Mouse (Mus musculus): ENCODE measurements at regions not wholly inside any gene's neighbourhood (a gene's known extent, or its start where the extent isn't known, plus 50 kb on each side); places are given as distances from the start of the nearest gene placed in this dataset.

DNA sequence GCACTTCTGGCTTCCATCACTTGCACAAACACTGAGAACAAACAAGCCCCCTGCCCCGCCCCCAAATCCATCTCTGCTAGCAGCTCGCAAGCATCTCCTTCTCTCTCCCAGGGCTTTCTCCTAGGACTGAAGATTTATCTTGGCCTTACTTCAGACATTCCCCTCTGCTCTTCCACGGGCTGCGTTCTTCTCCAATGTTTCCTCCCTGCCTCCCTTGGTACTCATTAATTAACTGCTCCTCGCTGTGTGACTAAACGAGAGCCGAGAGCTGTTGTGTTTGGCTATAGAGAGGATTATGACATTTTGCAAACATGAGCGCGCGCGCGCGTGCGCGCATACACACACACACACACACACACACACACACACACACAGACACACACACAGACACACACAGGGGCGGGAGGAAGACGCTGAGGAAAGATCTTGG, 164.8 kb upstream of the Ptbp2 start:
- H3K27ac ChIP-seq (ENCODE audit: low read length), result peak overlapping the region; percentile 75; the same call in 1 of the 2 replicates
- H3K4me3 ChIP-seq (ENCODE audit: low read length), result peak overlapping the region; percentile 30
- no peaks in the 10 kb centered on the region for H3K36me3 ChIP-seq (ENCODE audit: insufficient read depth, low read length)
- peak overlapping the region; percentile 50 for H3K4me2 ChIP-seq (replicated peaks; ENCODE audit: low read depth, low read length)
- peaks cover 32% of the 10 kb centered on the region for H3K4me1 ChIP-seq (ENCODE audit: insufficient read depth, low read length)
- no peaks in the 10 kb centered on the region for H3K27me3 ChIP-seq (ENCODE audit: insufficient read depth, low read length)
- WGBS, result 8% methylated on average over 17 of the region's 17 CpGs
- H3K9ac ChIP-seq (replicated peaks; ENCODE audit: low read length), result no peak overlapping the region
- ATAC-seq (ENCODE audit: low FRiP score, low TSS enrichment), result peak; percentile 89
- H3K9me3 ChIP-seq (ENCODE audit: low read length), result no peaks in the 10 kb centered on the region

DNA sequence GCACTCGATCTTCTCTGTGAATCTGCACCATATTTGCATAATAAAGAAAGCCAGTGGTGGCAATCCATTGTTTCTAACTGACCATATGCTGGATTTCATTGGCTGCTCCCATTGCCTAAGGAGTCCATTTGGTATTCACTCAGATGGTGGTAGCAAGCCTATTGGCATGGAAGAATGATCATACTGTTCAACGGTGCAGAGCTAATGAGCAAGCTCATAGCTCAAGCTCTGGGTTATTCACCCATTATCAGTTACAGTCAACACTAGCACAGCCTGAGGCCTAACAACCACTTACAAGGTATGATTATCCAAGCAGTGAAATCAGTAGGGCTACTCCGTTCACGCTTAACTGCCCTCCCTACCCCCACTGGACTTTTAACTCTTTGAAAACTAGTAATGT, 162.9 kb upstream of the Ptbp2 start:
- H3K27ac ChIP-seq (ENCODE audit: low read length), result peak overlapping the region; percentile 62; the same call in 1 of the 2 replicates
- 49% methylated on average over 4 of the region's 4 CpGs for WGBS
- peaks cover 32% of the 10 kb centered on the region for H3K4me1 ChIP-seq (ENCODE audit: insufficient read depth, low read length)
- H3K9ac ChIP-seq (replicated peaks; ENCODE audit: low read length), result no peak overlapping the region
- peak; percentile 71 for ATAC-seq (ENCODE audit: low FRiP score, low TSS enrichment)
- H3K4me3 ChIP-seq (ENCODE audit: low read length), result no peak overlapping the region
- H3K4me2 ChIP-seq (replicated peaks; ENCODE audit: low read depth, low read length), result no peak overlapping the region
- H3K36me3 ChIP-seq (ENCODE audit: insufficient read depth, low read length), result no peaks in the 10 kb centered on the region
- H3K27me3 ChIP-seq (ENCODE audit: insufficient read depth, low read length), result no peaks in the 10 kb centered on the region
- no peaks in the 10 kb centered on the region for H3K9me3 ChIP-seq (ENCODE audit: low read length)

DNA sequence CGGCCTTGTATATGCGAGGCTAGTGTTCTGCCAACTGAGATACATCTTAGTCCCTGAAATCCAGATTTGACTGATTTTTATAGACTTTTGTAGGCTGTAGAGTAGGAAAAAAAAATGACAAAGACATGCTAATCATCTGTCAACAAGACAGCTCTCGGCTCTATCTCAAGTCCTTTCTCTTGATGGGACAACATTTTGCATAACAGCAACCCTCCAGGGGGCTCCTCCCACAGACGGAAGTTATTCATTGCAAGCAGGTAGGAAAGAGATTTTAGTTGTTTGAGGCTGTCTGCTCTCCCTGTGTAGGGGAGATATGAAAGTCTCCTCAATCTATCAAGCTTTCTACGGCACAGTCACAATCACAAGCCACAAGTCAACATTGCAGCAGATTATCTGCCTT, 159.8 kb upstream of the Ptbp2 start:
- H3K4me2 ChIP-seq (replicated peaks; ENCODE audit: low read depth, low read length), result no peak overlapping the region
- no peaks in the 10 kb centered on the region for H3K9me3 ChIP-seq (ENCODE audit: low read length)
- no peaks in the 10 kb centered on the region for H3K36me3 ChIP-seq (ENCODE audit: insufficient read depth, low read length)
- no peak for ATAC-seq (ENCODE audit: low FRiP score, low TSS enrichment)
- H3K27me3 ChIP-seq (ENCODE audit: insufficient read depth, low read length), result no peaks in the 10 kb centered on the region
- peaks cover 21% of the 10 kb centered on the region for H3K4me1 ChIP-seq (ENCODE audit: insufficient read depth, low read length)
- WGBS, result 59% methylated on average over 5 of the region's 5 CpGs
- no peak overlapping the region for H3K9ac ChIP-seq (replicated peaks; ENCODE audit: low read length)
- no peak overlapping the region for H3K4me3 ChIP-seq (ENCODE audit: low read length)
- no peak overlapping the region for H3K27ac ChIP-seq (ENCODE audit: low read length)

DNA sequence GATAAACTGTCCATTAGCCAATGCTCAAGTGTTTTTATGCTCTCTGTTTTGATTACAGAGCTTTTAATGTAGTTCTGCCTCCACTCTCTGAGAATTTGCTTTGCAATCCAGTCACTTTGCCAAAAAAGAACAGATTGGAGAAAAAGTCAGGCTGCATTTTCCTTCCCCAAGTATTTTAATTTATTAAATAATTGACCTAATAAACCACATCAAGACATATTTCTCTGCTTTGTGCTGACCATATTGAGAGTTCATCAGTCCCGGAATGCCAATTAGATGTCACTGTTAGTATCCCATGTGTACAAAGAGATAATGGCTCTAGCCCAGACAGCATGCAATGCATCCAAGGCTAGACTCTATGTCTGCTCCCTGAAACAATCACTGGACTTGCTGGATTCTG, 154.8 kb upstream of the Ptbp2 start:
- H3K4me3 ChIP-seq (ENCODE audit: low read length), result no peak overlapping the region
- H3K36me3 ChIP-seq (ENCODE audit: insufficient read depth, low read length), result no peaks in the 10 kb centered on the region
- H3K27ac ChIP-seq (ENCODE audit: low read length), result no peak overlapping the region
- 92% methylated on average over 1 of the region's 1 CpGs for WGBS
- no peak overlapping the region for H3K9ac ChIP-seq (replicated peaks; ENCODE audit: low read length)
- no peaks in the 10 kb centered on the region for H3K9me3 ChIP-seq (ENCODE audit: low read length)
- H3K4me2 ChIP-seq (replicated peaks; ENCODE audit: low read depth, low read length), result no peak overlapping the region
- no peaks in the 10 kb centered on the region for H3K27me3 ChIP-seq (ENCODE audit: insufficient read depth, low read length)
- H3K4me1 ChIP-seq (ENCODE audit: insufficient read depth, low read length), result no peaks in the 10 kb centered on the region
- ATAC-seq (ENCODE audit: low FRiP score, low TSS enrichment), result 0 out of 2 replicates have a peak, but pooled peaks have one; percentile 27

DNA sequence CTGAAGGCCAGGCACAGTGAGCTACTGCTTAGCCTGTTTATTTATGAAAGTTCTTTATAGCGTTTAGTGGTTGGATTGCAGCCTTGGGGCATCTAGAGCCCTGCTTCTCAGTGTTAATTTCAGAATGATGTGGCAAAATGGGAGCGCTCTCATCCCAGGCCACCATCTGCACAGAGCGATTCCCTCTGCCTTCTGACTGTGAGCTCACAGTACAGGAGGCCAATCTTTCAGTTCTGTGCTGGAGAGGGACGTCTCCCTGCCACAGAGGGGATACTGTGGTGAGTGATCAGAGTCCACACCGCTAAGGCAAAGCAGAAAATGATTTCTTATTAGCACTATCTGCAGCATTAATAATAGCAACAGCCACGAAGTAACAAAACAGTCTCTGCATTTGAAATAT, 154.2 kb upstream of the Ptbp2 start:
- 65% methylated on average over 6 of the region's 6 CpGs for WGBS
- ATAC-seq (ENCODE audit: low FRiP score, low TSS enrichment), result no peak
- no peak overlapping the region for H3K4me3 ChIP-seq (ENCODE audit: low read length)
- no peaks in the 10 kb centered on the region for H3K27me3 ChIP-seq (ENCODE audit: insufficient read depth, low read length)
- no peak overlapping the region for H3K27ac ChIP-seq (ENCODE audit: low read length)
- no peaks in the 10 kb centered on the region for H3K36me3 ChIP-seq (ENCODE audit: insufficient read depth, low read length)
- no peak overlapping the region for H3K4me2 ChIP-seq (replicated peaks; ENCODE audit: low read depth, low read length)
- no peaks in the 10 kb centered on the region for H3K4me1 ChIP-seq (ENCODE audit: insufficient read depth, low read length)
- H3K9me3 ChIP-seq (ENCODE audit: low read length), result no peaks in the 10 kb centered on the region
- H3K9ac ChIP-seq (replicated peaks; ENCODE audit: low read length), result no peak overlapping the region

DNA sequence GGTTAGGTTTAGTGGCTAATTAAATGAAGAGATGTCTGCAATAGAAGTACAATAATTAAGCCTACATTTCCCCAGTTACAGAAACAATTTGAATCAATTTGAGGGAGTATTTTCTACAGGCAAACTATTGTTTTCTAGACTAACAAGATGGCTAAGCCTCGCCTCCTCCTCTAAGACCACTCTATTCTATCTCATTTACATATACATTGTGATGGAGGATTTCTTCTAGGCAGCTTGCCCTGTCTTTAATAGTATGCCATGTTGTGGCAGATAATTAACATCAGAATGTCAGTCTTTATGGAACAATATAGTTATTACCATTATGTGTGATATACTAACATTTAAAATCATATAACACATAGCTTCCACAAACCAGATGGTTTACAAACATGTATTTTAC, 152.3 kb upstream of the Ptbp2 start:
- H3K4me2 ChIP-seq (replicated peaks; ENCODE audit: low read depth, low read length), result no peak overlapping the region
- H3K9ac ChIP-seq (replicated peaks; ENCODE audit: low read length), result no peak overlapping the region
- no peaks in the 10 kb centered on the region for H3K36me3 ChIP-seq (ENCODE audit: insufficient read depth, low read length)
- no peaks in the 10 kb centered on the region for H3K4me1 ChIP-seq (ENCODE audit: insufficient read depth, low read length)
- H3K9me3 ChIP-seq (ENCODE audit: low read length), result no peaks in the 10 kb centered on the region
- ATAC-seq (ENCODE audit: low FRiP score, low TSS enrichment), result no peak
- H3K27me3 ChIP-seq (ENCODE audit: insufficient read depth, low read length), result no peaks in the 10 kb centered on the region
- 92% methylated on average over 1 of the region's 1 CpGs for WGBS
- no peak overlapping the region for H3K4me3 ChIP-seq (ENCODE audit: low read length)
- no peak overlapping the region for H3K27ac ChIP-seq (ENCODE audit: low read length)

DNA sequence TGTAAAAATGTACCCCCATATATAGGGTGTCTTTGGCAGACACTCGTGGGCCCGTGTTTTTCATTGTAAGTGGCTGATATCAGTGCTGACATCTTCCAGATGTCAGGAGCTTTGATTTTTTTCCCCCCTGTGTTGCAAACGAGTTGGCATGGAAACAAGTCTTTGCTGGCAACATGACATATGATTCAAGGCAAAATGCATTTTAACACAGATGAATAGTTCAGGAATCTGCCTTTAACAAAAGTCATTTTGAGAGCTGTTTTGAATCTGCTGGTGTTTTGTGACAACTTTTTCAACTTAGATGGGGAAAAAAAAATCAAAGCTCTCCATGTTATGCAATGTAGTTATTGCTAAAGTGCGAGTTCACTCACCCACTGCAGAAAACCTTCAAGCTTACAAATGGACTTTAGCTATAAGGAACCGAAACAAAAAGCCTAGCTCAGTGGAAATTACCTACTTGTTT, 148.8 kb upstream of the Ptbp2 start:
- Histone ChIP-seq H3K4me1 (ENCODE audit: insufficient read depth, low read length) (no peaks in the 10 kb centered on the region), H3K27ac (ENCODE audit: low read length) (no peak overlapping the region), H3K36me3 (ENCODE audit: insufficient read depth, low read length) (no peaks in the 10 kb centered on the region), H3K9ac (replicated peaks; ENCODE audit: low read length) (no peak overlapping the region), H3K9me3 (ENCODE audit: low read length) (no peaks in the 10 kb centered on the region), H3K4me3 (ENCODE audit: low read length) (no peak overlapping the region), H3K4me2 (replicated peaks; ENCODE audit: low read depth, low read length) (no peak overlapping the region), H3K27me3 (ENCODE audit: insufficient read depth, low read length) (no peaks in the 10 kb centered on the region)
- no peak for ATAC-seq (ENCODE audit: low FRiP score, low TSS enrichment)
- 35% methylated on average over 5 of the region's 5 CpGs for WGBS

DNA sequence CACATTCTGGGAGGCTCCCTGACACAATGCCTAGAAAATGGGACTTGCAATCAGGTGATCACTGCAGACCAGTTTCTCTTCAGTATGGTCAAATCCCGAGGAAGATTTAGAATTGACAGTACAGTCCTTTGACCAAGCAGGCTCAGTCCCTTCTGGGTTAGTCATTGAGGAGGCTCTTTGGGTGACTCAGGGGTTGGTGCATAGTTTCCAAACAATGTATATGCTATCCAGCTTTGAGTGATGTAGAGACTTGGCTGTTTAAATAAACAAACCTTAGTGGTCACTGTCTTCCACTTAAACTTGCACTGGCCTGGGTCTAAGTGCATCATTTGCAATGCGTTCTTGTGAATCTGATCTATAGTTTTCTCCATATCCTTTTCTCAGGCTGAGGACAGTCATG, 144.0 kb upstream of the Ptbp2 start:
- no peak overlapping the region for H3K9ac ChIP-seq (replicated peaks; ENCODE audit: low read length)
- H3K27me3 ChIP-seq (ENCODE audit: insufficient read depth, low read length), result no peaks in the 10 kb centered on the region
- 90% methylated on average over 2 of the region's 2 CpGs for WGBS
- H3K4me2 ChIP-seq (replicated peaks; ENCODE audit: low read depth, low read length), result no peak overlapping the region
- no peak overlapping the region for H3K27ac ChIP-seq (ENCODE audit: low read length)
- H3K4me1 ChIP-seq (ENCODE audit: insufficient read depth, low read length), result no peaks in the 10 kb centered on the region
- H3K4me3 ChIP-seq (ENCODE audit: low read length), result no peak overlapping the region
- no peaks in the 10 kb centered on the region for H3K9me3 ChIP-seq (ENCODE audit: low read length)
- ATAC-seq (ENCODE audit: low FRiP score, low TSS enrichment), result no peak
- H3K36me3 ChIP-seq (ENCODE audit: insufficient read depth, low read length), result no peaks in the 10 kb centered on the region

DNA sequence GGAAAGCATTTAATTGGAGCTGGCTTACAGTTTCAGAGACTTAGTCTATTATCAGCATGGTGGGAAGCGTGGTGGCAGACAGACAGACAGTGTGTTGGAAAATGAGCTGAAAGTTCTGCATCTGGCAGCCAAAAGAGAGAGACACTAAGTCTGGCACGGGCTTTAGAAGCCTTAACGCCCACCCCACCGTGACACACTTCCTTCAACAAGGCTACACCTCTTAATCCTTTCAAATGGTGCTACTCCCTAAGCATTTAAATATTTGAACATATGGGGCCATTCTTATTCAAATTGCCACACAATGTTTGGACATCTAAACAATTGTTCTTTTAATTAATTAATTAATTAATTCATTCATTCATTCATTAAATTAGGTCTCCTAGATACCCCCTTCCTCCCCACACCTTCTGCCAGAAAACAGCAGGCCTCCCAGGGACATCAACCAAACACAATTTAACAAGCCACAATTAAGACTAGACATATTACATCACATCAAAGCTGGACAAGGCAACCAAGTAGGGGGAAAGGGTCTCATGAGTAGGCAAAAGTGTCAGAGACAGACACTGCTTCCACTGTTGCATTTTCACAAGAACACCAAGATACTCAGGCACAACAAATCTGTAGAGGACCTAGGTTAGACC, 135.4 kb upstream of the Ptbp2 start:
- H3K36me3 ChIP-seq (ENCODE audit: insufficient read depth, low read length), result no peaks in the 10 kb centered on the region
- WGBS, result 88% methylated on average over 4 of the region's 4 CpGs
- no peak overlapping the region for H3K27ac ChIP-seq (ENCODE audit: low read length)
- H3K9ac ChIP-seq (replicated peaks; ENCODE audit: low read length), result no peak overlapping the region
- no peak for ATAC-seq (ENCODE audit: low FRiP score, low TSS enrichment)
- H3K4me3 ChIP-seq (ENCODE audit: low read length), result no peak overlapping the region
- H3K4me2 ChIP-seq (replicated peaks; ENCODE audit: low read depth, low read length), result no peak overlapping the region
- H3K27me3 ChIP-seq (ENCODE audit: insufficient read depth, low read length), result no peaks in the 10 kb centered on the region
- H3K9me3 ChIP-seq (ENCODE audit: low read length), result no peaks in the 10 kb centered on the region
- no peaks in the 10 kb centered on the region for H3K4me1 ChIP-seq (ENCODE audit: insufficient read depth, low read length)

DNA sequence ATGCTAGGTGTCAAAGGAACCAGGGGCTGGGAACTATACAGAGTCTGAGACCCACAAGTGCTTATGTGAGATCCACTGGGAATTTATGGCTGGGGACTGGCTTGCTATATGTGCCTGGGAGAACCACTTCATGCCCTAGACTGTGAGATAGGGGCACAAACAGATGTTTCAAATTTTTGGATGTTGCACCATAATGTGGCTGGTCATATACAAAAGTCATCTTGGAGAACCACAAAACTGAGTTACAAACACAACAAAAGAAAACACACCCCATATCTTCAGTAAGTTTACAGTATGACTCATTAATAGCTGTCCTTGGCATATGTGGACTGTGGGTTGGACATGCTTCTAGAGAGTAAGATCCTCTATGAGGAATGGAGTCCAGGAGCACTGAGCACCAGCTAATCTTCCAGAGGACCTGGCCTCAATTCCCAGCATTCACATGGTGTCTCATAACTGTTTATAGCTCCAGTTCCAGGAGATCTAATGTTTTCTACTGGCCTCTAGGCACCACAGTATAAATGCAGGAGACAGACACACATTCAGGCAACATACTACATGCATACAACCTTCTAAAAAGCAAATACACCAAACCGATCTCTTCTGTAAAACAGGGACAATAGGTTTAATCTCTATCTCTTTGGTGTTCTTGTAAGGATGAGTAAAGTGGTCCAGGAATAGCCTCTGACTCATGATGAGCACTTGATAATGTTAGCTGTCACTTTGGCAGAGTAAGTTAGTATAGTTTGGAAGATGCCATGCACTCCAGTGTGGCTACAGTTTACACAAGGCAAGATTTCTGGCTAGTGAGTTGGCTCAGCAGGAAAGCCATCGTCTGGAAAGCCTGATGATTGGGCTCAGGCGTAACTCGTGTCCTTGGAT, 132.0 kb upstream of the Ptbp2 start:
- Histone ChIP-seq H3K27me3 (ENCODE audit: insufficient read depth, low read length) (no peaks in the 10 kb centered on the region), H3K9ac (replicated peaks; ENCODE audit: low read length) (no peak overlapping the region), H3K4me3 (ENCODE audit: low read length) (no peak overlapping the region), H3K9me3 (ENCODE audit: low read length) (no peaks in the 10 kb centered on the region), H3K4me2 (replicated peaks; ENCODE audit: low read depth, low read length) (no peak overlapping the region), H3K4me1 (ENCODE audit: insufficient read depth, low read length) (no peaks in the 10 kb centered on the region), H3K36me3 (ENCODE audit: insufficient read depth, low read length) (no peaks in the 10 kb centered on the region), H3K27ac (ENCODE audit: low read length) (no peak overlapping the region)
- WGBS, result 43% methylated on average over 4 of the region's 4 CpGs
- ATAC-seq (ENCODE audit: low FRiP score, low TSS enrichment), result no peak
